Mouse (Mus musculus) brain, embryonic 14.5 days (tissue): ENCODE data around the gene Rnf215.

ENCODE experiments used
- CTCF ChIP-seq: fragments of 200-500 bp; IDR thresholded peaks from 2 replicates; pipeline ENCODE4 v1.5.1; 2012; ENCODE audit warnings: inconsistent platforms, mild to moderate bottlenecking, moderate library complexity, borderline replicate concordance; ENCODE audit not compliant: insufficient read depth, insufficient read length; ENCODE audit errors: extremely low read depth
- POLR2A ChIP-seq: fragments of 200-500 bp; IDR thresholded peaks from 2 replicates; pipeline ENCODE4 v1.6.1; 2012; ENCODE audit warnings: mild to moderate bottlenecking, inconsistent platforms, borderline replicate concordance; ENCODE audit not compliant: poor library complexity, insufficient read depth, insufficient read length, severe bottlenecking; ENCODE audit errors: extremely low read depth

DNA sequence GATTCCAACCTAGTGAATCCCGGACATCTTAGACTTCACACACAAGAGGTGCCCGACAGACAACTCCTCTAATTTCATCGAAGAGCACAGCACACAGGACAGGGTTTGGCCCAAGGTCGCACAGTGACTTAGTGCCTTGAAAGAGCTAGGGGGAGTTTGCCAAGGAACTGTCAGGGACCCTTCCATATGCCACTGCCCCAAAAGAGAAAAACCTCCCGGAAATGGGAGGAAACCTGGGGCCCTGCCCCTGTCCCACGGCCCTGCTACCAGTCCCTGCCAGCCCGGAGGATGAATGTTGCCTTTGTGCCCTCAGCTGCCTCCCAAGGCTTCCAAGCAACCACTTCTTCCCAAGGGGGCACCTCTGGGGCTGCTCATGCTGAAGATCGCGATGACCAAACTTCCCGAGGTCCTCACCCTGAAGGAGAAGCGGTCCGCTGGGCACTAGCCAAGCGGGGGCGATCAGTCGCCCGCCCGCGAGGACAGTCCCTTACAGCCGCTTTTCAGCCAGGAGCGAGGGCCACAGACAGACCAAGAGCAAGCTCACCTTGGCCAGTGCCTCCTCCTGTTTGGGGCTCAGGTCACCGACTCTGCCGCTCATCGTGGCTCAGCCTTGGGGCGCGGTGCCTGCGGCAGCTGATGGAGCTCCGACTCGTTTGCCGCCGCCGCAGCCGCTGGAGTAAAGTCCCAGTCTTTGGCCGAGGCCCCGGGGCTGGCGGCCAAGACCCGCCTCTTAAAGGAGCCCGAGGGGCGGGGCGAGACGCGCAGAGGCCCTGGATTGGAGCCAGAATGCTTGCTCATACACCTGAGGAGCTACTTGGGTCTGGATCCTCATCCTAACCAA lies 16.7 kb upstream of the Rnf215 start:
- TF ChIP-seq POLR2A (peak; percentile 22; the same call in 1 of the 2 replicates), CTCF (no peak)
